Mouse (Mus musculus) intestine, embryonic 15.5 days (tissue): ENCODE measurements at regions not wholly inside any gene's neighbourhood (a gene's known extent, or its start where the extent isn't known, plus 50 kb on each side); places are given as distances from the start of the nearest gene placed in this dataset.

ENCODE experiments used
- ATAC-seq: fragments of 200-750 bp; cut with Nextera tagmentation; 2 replicates; pipeline ENCODE4 v1.8.0; 2017; ENCODE audit warnings: moderate TSS enrichment, moderate library complexity
- H3K27ac ChIP-seq: fragments of 300-500 bp; sonication (generic); 2 replicates; pipeline ENCODE4 v1.5.1; 2015; ENCODE audit warnings: mild to moderate bottlenecking, inconsistent platforms
- H3K27me3 ChIP-seq: fragments of 300-500 bp; sonication (generic); replicated peaks from 2 replicates; pipeline ENCODE4 v1.6.1; 2015; ENCODE audit warnings: inconsistent platforms
- H3K36me3 ChIP-seq: fragments of 300-500 bp; sonication (generic); 2 replicates; pipeline ENCODE4 v1.6.1; 2015; ENCODE audit warnings: inconsistent platforms
- H3K4me1 ChIP-seq: fragments of 300-500 bp; sonication (generic); replicated peaks from 2 replicates; pipeline ENCODE4 v1.6.1; 2015; ENCODE audit warnings: inconsistent platforms
- H3K4me2 ChIP-seq: fragments of 300-500 bp; sonication (generic); replicated peaks from 2 replicates; pipeline ENCODE4 v1.6.1; 2015; ENCODE audit warnings: mild to moderate bottlenecking, inconsistent platforms
- H3K4me3 ChIP-seq: fragments of 300-500 bp; sonication (generic); replicated peaks from 2 replicates; pipeline ENCODE4 v1.5.1; 2015; ENCODE audit warnings: inconsistent platforms
- H3K9ac ChIP-seq: fragments of 300-500 bp; sonication (generic); 2 replicates; pipeline ENCODE4 v1.6.1; 2015; ENCODE audit warnings: inconsistent platforms
- H3K9me3 ChIP-seq: fragments of 300-500 bp; sonication (generic); 2 replicates; pipeline ENCODE4 v1.6.1; 2016; ENCODE audit warnings: inconsistent platforms
- WGBS: fragments of 180-500 bp; shearing (Covaris S2); methylation state at CpG from one replicate; pipeline ENCODE4 v1.1.7; 2015; 5-methylcytosine and 5-hydroxymethylcytosine counted together

DNA sequence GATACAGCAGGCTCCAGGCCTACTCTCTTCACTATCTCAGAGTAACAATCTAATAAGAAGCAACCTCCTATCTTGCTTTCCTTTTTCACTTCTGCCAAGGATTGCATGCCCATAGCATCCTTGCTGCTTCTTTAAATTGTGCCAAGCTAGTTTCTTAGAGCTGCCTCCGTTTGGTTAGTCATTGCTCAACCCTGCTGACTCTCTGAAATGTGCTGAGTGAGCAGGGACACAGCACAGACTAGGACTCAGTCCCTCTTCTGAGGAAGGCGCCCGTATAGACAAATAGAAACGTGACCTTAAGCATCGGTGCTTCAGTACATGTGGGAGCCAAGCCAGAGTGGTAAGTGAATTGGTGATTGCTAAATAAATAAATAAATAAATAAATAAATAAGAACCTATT lies 62.2 kb upstream of the Pum3 start:
- no peak overlapping the region for H3K27ac ChIP-seq
- no peak overlapping the region for H3K9ac ChIP-seq
- ATAC-seq: no peak
- H3K9me3 ChIP-seq: no peaks in the 10 kb centered on the region
- no peaks in the 10 kb centered on the region for H3K36me3 ChIP-seq
- 88% methylated on average over 5 of the region's 5 CpGs for WGBS
- no peak overlapping the region for H3K4me2 ChIP-seq
- H3K4me1 ChIP-seq: no peaks in the 10 kb centered on the region
- no peaks in the 10 kb centered on the region for H3K27me3 ChIP-seq
- H3K4me3 ChIP-seq: no peak overlapping the region

GRCm38 (mm10) chr19:27489053-27489452 lies 59.4 kb upstream of the Pum3 start:
- H3K9ac ChIP-seq: no peak overlapping the region
- H3K27me3 ChIP-seq: no peaks in the 10 kb centered on the region
- WGBS: 84% methylated on average over 4 of the region's 4 CpGs
- H3K4me3 ChIP-seq: no peak overlapping the region
- no peaks in the 10 kb centered on the region for H3K9me3 ChIP-seq
- no peak for ATAC-seq
- H3K36me3 ChIP-seq: no peaks in the 10 kb centered on the region
- H3K27ac ChIP-seq: no peak overlapping the region
- H3K4me1 ChIP-seq: no peaks in the 10 kb centered on the region
- H3K4me2 ChIP-seq: no peak overlapping the region
